ENCODE assay signal across 8 mouse cellular contexts in genomic region chr12:4592025-4592424, GRCm38 (mm10). TPM values are rescaled to one million over a fixed set of nuclear protein-coding genes. Genes with fewer than 3 reads are reported as not detected.
DNase-seq lines count a peak whose midpoint lies in the region; ATAC-seq lines count a peak whose summit lies in the region.

No protein-coding gene starts in this region.

- no peaks in the 10 kb centered on the region for H3K27me3 ChIP-seq in kidney, embryonic 16.5 days (ENCODE audit: insufficient read depth, low read length)
- H3K27me3 ChIP-seq in hindbrain, embryonic 14.5 days (ENCODE audit: control insufficient read depth, insufficient read depth, low read length), result no peaks in the 10 kb centered on the region
- no peaks in the 10 kb centered on the region for H3K27me3 ChIP-seq in midbrain, embryonic 15.5 days (replicated peaks)

- no peak for ATAC-seq in kidney, embryonic 16.5 days (ENCODE audit: low FRiP score, low TSS enrichment)
- ATAC-seq in hindbrain, embryonic 14.5 days (ENCODE audit: low FRiP score), result no peak
- no peak for ATAC-seq in midbrain, embryonic 15.5 days (replicated peaks)
- no peak for ATAC-seq in cerebellum, adult (ENCODE audit: insufficient number of reproducible peaks, low FRiP score, low TSS enrichment)

- H3K9me3 ChIP-seq in kidney, embryonic 16.5 days (ENCODE audit: low read length), result no peaks in the 10 kb centered on the region
- no peaks in the 10 kb centered on the region for H3K9me3 ChIP-seq in hindbrain, embryonic 14.5 days (ENCODE audit: control insufficient read depth, low read length)
- no peaks in the 10 kb centered on the region for H3K9me3 ChIP-seq in midbrain, embryonic 15.5 days

- peak overlapping the region; percentile 82 for H3K4me2 ChIP-seq in kidney, embryonic 16.5 days (replicated peaks; ENCODE audit: low read depth, low read length)
- peak overlapping the region; percentile 64 for H3K4me2 ChIP-seq in hindbrain, embryonic 14.5 days (replicated peaks)
- peak overlapping the region; percentile 64 for H3K4me2 ChIP-seq in midbrain, embryonic 15.5 days

- no peak for DNase-seq in kidney, postnatal 36 days
- DNase-seq in T-cell, adult 2 months (ENCODE audit: low spot score), result peak; percentile 6
- no peak for DNase-seq in hindbrain, embryonic 14.5 days (ENCODE audit: low spot score)
- no peak for DNase-seq in cerebellum, postnatal 25 days
- no peak for DNase-seq in left cerebral cortex, adult 11 months (ENCODE audit: low spot score)

- peak overlapping the region; percentile 87 for H3K4me3 ChIP-seq in kidney, embryonic 16.5 days (ENCODE audit: low read length)
- peak overlapping the region; percentile 56 for H3K4me3 ChIP-seq in hindbrain, embryonic 14.5 days (replicated peaks; ENCODE audit: low read length)
- peak overlapping the region; percentile 79 for H3K4me3 ChIP-seq in midbrain, embryonic 15.5 days

- no peaks in the 10 kb centered on the region for H3K36me3 ChIP-seq in kidney, embryonic 16.5 days (ENCODE audit: insufficient read depth, low read length)
- no peaks in the 10 kb centered on the region for H3K36me3 ChIP-seq in hindbrain, embryonic 14.5 days (replicated peaks; ENCODE audit: control insufficient read depth, insufficient read depth)
- no peaks in the 10 kb centered on the region for H3K36me3 ChIP-seq in midbrain, embryonic 15.5 days (replicated peaks)

- 68% methylated on average over 6 of the region's 6 CpGs for WGBS in kidney, embryonic 16.5 days
- WGBS in hindbrain, embryonic 14.5 days, result 69% methylated on average over 6 of the region's 6 CpGs
- WGBS in midbrain, embryonic 15.5 days, result 68% methylated on average over 6 of the region's 6 CpGs

- peaks cover 13% of the 10 kb centered on the region for H3K4me1 ChIP-seq in kidney, embryonic 16.5 days (ENCODE audit: insufficient read depth, low read length)
- H3K4me1 ChIP-seq in hindbrain, embryonic 14.5 days (replicated peaks; ENCODE audit: control insufficient read depth, insufficient read depth, low read length), result peaks cover 6% of the 10 kb centered on the region; the same call in 1 of the 2 replicates
- peaks cover 8% of the 10 kb centered on the region for H3K4me1 ChIP-seq in midbrain, embryonic 15.5 days

- H3K27ac ChIP-seq in kidney, embryonic 16.5 days (ENCODE audit: low read length), result no peak overlapping the region
- H3K27ac ChIP-seq in hindbrain, embryonic 14.5 days, result no peak overlapping the region
- H3K27ac ChIP-seq in midbrain, embryonic 15.5 days, result no peak overlapping the region

- no peak overlapping the region for H3K9ac ChIP-seq in kidney, embryonic 16.5 days (replicated peaks; ENCODE audit: low read length)
- peak overlapping the region; percentile 86; the same call in 1 of the 2 replicates for H3K9ac ChIP-seq in hindbrain, embryonic 14.5 days
- no peak overlapping the region for H3K9ac ChIP-seq in midbrain, embryonic 15.5 days

RNA-seq across cellular contexts. Expression of gene Itsn2, which starts 0.4 kb away (rescaled TPM):
- 33.3 and 37.2 TPM in 2 replicates for polyA plus RNA-seq in kidney, embryonic 16.5 days (2015; fragmentation: Nextera tagmentation; extraction: Ambion mirVana)
- 26.3 and 27.5 TPM in 2 replicates for polyA plus RNA-seq in hindbrain, embryonic 14.5 days (2014; fragmentation: Nextera tagmentation; extraction: Ambion mirVana)
- 21.9 and 25.0 TPM in 2 replicates for polyA plus RNA-seq in midbrain, embryonic 15.5 days (2015; fragmentation: Nextera tagmentation; extraction: Ambion mirVana)

RNA-seq across cellular contexts. Expression of gene Gm3625, which starts 0.7 kb away (rescaled TPM):
- not detected in 2 replicates for polyA plus RNA-seq in kidney, embryonic 16.5 days (2015; fragmentation: Nextera tagmentation; extraction: Ambion mirVana)
- polyA plus RNA-seq in hindbrain, embryonic 14.5 days (2014; fragmentation: Nextera tagmentation; extraction: Ambion mirVana), result not detected in 2 replicates
- not detected in 2 replicates for polyA plus RNA-seq in midbrain, embryonic 15.5 days (2015; fragmentation: Nextera tagmentation; extraction: Ambion mirVana)
